Mouse (Mus musculus) bone marrow, adult 2 months (tissue): ENCODE measurements around the gene Iqca.

Source experiments
- CTCF ChIP-seq: fragments of 200-500 bp; IDR thresholded peaks from 2 replicates; pipeline ENCODE4 v1.5.1; 2011; ENCODE audit warnings: low read length, control low read depth; ENCODE audit not compliant: control insufficient read depth, insufficient read depth
- POLR2A ChIP-seq: fragments of 200-500 bp; IDR thresholded peaks from 2 replicates; pipeline ENCODE4 v1.6.1; 2011; ENCODE audit warnings: low read depth, mild to moderate bottlenecking, control low read depth, low read length, borderline replicate concordance; ENCODE audit not compliant: control insufficient read depth

GRCm38 (mm10) chr1:90153099-90153744, at the start of gene Iqca:
- TF ChIP-seq CTCF (no peak), POLR2A (no peak)
